Mouse (Mus musculus) hindbrain, embryonic 16.5 days (tissue): ENCODE data around the gene Poldip3. TPM values are rescaled to one million over a fixed set of nuclear protein-coding genes. Genes with fewer than 3 reads are reported as not detected.

Experiments
- ATAC-seq: fragments of 200-750 bp; cut with Nextera tagmentation; 2 replicates; pipeline ENCODE4 v1.8.0; 2017; ENCODE audit warnings: moderate TSS enrichment, moderate library complexity
- H3K27ac ChIP-seq: fragments of 300-500 bp; sonication (generic); 2 replicates; pipeline ENCODE4 v1.5.1; 2014; ENCODE audit warnings: low read depth, mild to moderate bottlenecking, control low read depth, low read length, moderate library complexity
- H3K27me3 ChIP-seq: fragments of 300-500 bp; sonication (generic); replicated peaks from 2 replicates; pipeline ENCODE4 v1.6.1; 2014; ENCODE audit warnings: low read length; ENCODE audit not compliant: control insufficient read depth, insufficient read depth
- H3K36me3 ChIP-seq: fragments of 300-500 bp; sonication (generic); 2 replicates; pipeline ENCODE4 v1.6.1; 2014; ENCODE audit warnings: mild to moderate bottlenecking, low read length, moderate library complexity, mixed read lengths; ENCODE audit not compliant: control insufficient read depth, insufficient read depth
- H3K4me1 ChIP-seq: fragments of 300-500 bp; sonication (generic); 2 replicates; pipeline ENCODE4 v1.6.1; 2014; ENCODE audit warnings: low read depth, low read length; ENCODE audit not compliant: control insufficient read depth, insufficient read depth
- H3K4me2 ChIP-seq: fragments of 300-500 bp; sonication (generic); 2 replicates; pipeline ENCODE4 v1.6.1; 2014; ENCODE audit warnings: mild to moderate bottlenecking, low read length, control low read depth, moderate library complexity
- H3K4me3 ChIP-seq: fragments of 300-500 bp; sonication (generic); 2 replicates; pipeline ENCODE4 v1.5.1; 2014; ENCODE audit warnings: mild to moderate bottlenecking, low read length, control low read depth, moderate library complexity
- H3K9ac ChIP-seq: fragments of 300-500 bp; sonication (generic); 2 replicates; pipeline ENCODE4 v1.6.1; 2014; ENCODE audit warnings: low read depth, mild to moderate bottlenecking, control low read depth, low read length, moderate library complexity
- H3K9me3 ChIP-seq: fragments of 300-500 bp; sonication (generic); 2 replicates; pipeline ENCODE4 v1.6.1; 2014; ENCODE audit warnings: mild to moderate bottlenecking, low read length, moderate library complexity; ENCODE audit not compliant: control insufficient read depth
- WGBS: fragments of 180-500 bp; shearing (Covaris S2); extraction: QIAGEN DNeasy Blood & Tissue Kit; methylation state at CpG from one replicate; pipeline ENCODE4 v1.1.7; 2014; 5-methylcytosine and 5-hydroxymethylcytosine counted together
- polyA plus RNA-seq: library from polyadenylated mRNA; unstranded; fragments of >200 nt; fragmentation: Nextera tagmentation; extraction: Ambion mirVana; gene quantifications from 2 replicates; pipeline ENCODE4 v1.2.1, GENCODE M21; 2015

Gene Poldip3
- polyA plus RNA-seq, 1 experiment from 2014 or later = 122 TPM

DNA sequence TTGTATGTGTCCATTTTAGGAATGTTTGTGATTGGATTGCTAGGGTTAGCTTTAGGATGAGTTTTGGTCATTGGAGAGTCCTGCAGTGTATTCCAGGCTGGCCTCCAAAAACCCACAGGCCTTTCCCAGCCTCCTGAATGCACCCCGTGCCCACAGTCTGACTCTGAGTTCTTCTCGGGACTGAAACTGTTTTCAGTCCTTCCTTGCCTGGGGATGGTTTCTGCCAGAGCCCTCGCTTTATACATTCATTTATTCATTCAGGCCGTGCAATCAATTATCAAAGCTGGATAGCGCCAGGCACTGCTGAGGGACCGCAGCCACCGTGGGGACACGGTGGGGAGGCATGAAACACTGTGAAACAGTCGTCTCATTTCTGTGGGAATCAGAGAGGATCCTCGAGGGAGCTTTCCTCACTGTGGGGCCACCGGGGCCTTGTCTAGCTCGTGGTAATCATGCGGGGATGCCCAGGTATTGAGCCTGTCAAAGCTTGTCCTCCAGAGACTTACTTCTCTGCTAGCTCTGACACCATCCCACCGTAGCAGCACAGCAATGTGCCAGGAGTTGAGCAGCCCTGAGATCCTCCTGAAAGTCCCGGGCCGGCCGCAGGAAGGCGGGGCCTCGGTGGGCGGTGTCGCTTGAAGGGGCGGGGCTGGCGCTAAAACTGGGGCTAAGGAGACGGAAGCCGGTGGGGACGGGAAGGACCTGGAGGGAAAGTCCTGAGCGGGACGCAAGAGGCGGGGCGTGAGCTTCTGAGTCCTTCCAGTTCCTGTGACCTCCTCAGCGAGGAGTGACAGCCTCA, 49.5 kb downstream of the Poldip3 start:
- peak overlapping the region; percentile 57 for H3K9ac ChIP-seq
- WGBS = 2% methylated on average over 31 of the region's 31 CpGs
- no peaks in the 10 kb centered on the region for H3K9me3 ChIP-seq
- peaks cover 4% of the 10 kb centered on the region; the same call in 1 of the 2 replicates for H3K27me3 ChIP-seq
- H3K4me2 ChIP-seq = peak overlapping the region; percentile 55
- no peak overlapping the region for H3K27ac ChIP-seq
- peaks cover 12% of the 10 kb centered on the region for H3K4me1 ChIP-seq
- no peaks in the 10 kb centered on the region for H3K36me3 ChIP-seq
- H3K4me3 ChIP-seq = peak overlapping the region; percentile 38
- peak; percentile 81 for ATAC-seq

DNA sequence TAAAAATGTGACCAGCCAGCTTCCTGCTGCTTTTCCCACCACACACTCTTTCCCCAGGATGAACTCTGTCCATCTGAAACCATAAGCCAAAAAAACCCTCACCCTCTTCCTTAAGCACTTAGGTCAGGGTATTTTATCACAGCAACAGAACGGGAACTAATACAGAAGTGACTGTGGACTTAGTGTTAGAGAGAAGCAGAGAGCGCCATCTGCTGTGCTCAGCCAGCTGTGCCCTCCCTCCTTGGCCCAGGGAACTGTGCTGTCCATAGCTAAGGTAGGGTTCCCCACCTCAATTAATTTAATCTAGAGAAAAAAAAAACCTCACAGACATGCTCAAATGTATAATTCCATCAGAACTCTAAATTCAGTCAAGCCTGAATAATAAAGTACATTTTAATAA, 53.2 kb downstream of the Poldip3 start:
- no peak overlapping the region for H3K4me2 ChIP-seq
- H3K9ac ChIP-seq = no peak overlapping the region
- no peak for ATAC-seq
- H3K4me3 ChIP-seq = no peak overlapping the region
- no peaks in the 10 kb centered on the region for H3K9me3 ChIP-seq
- H3K27me3 ChIP-seq = peaks cover 4% of the 10 kb centered on the region; the same call in 1 of the 2 replicates
- H3K4me1 ChIP-seq = peaks cover 12% of the 10 kb centered on the region
- WGBS = 37% methylated on average over 2 of the region's 2 CpGs
- H3K27ac ChIP-seq = no peak overlapping the region
- no peaks in the 10 kb centered on the region for H3K36me3 ChIP-seq

DNA sequence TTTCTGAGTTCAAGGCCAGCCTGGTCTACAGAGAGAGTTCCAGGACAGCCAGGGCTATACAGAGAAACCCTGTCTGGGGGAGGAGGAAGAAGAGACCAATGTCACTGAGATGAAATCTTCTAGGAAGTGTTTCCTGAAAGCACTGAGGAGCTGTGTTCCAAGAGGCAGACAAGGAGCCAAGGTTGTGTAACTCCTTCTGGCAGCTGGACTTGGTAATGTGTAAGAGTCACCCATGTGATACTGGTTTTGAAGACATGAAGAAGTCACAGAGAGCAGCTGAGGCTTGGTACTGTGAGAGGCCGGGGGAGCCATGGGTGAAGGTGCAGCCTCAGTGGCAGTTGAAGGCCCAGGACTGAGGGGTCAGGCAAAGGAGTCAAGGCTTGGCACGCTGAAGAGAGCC, 55.5 kb downstream of the Poldip3 start:
- H3K36me3 ChIP-seq = no peaks in the 10 kb centered on the region
- peaks cover 4% of the 10 kb centered on the region; the same call in 1 of the 2 replicates for H3K27me3 ChIP-seq
- no peaks in the 10 kb centered on the region for H3K9me3 ChIP-seq
- WGBS = 86% methylated on average over 2 of the region's 2 CpGs
- H3K27ac ChIP-seq = no peak overlapping the region
- no peak overlapping the region for H3K4me2 ChIP-seq
- ATAC-seq = no peak
- no peak overlapping the region for H3K9ac ChIP-seq
- no peak overlapping the region for H3K4me3 ChIP-seq
- H3K4me1 ChIP-seq = peaks cover 7% of the 10 kb centered on the region

DNA sequence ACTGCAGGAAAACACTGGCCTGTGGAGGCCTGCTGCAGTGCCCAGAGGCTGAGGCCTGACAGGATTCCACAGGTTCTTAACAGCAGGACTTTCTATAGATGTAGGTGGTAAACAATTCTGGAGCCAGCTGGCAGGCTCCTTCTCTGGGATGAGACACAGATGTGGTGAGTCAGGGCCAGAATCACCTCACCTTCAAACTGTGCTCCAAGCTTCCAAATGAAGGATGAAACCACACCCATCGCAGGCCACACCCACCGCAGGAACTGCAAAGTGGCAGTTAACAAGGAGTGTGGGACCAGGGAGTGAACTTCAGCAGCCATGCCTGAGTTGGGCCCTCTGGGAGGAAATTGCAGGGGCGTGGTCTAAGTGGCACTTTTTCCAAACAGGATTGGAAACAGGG, 58.3 kb downstream of the Poldip3 start:
- no peak overlapping the region for H3K4me2 ChIP-seq
- ATAC-seq = no peak
- H3K36me3 ChIP-seq = no peaks in the 10 kb centered on the region
- WGBS = 48% methylated on average over 3 of the region's 3 CpGs
- H3K9me3 ChIP-seq = no peaks in the 10 kb centered on the region
- H3K4me1 ChIP-seq = peaks cover 7% of the 10 kb centered on the region
- no peak overlapping the region for H3K9ac ChIP-seq
- no peak overlapping the region for H3K4me3 ChIP-seq
- no peaks in the 10 kb centered on the region for H3K27me3 ChIP-seq
- no peak overlapping the region for H3K27ac ChIP-seq

DNA sequence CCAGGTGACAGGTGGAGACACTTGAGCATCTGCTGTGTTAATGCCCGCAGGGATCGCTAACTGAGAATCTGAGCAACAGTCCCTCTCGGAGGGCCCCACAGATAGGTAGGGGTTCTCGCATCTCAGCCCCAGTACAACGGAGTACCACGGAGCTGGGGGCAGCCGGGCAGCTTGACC, 59.9 kb downstream of the Poldip3 start, which contains the start of gene Serhl:
TSS of gene Serhl (plus strand) at position 78 of the 177 bp plus-strand sequence.
- H3K36me3 ChIP-seq = no peaks in the 10 kb centered on the region
- no peak for ATAC-seq
- H3K4me3 ChIP-seq = no peak within 1 kb of the TSS
- H3K9me3 ChIP-seq = no peaks in the 10 kb centered on the region
- 15% methylated on average over 7 of the region's 7 CpGs for WGBS
- no peak within 1 kb of the TSS for H3K9ac ChIP-seq
- no peak within 1 kb of the TSS for H3K27ac ChIP-seq
- H3K4me1 ChIP-seq = peaks cover 10% of the 10 kb centered on the region
- H3K4me2 ChIP-seq = peak within 1 kb of the TSS; percentile 34
- no peaks in the 10 kb centered on the region for H3K27me3 ChIP-seq

DNA sequence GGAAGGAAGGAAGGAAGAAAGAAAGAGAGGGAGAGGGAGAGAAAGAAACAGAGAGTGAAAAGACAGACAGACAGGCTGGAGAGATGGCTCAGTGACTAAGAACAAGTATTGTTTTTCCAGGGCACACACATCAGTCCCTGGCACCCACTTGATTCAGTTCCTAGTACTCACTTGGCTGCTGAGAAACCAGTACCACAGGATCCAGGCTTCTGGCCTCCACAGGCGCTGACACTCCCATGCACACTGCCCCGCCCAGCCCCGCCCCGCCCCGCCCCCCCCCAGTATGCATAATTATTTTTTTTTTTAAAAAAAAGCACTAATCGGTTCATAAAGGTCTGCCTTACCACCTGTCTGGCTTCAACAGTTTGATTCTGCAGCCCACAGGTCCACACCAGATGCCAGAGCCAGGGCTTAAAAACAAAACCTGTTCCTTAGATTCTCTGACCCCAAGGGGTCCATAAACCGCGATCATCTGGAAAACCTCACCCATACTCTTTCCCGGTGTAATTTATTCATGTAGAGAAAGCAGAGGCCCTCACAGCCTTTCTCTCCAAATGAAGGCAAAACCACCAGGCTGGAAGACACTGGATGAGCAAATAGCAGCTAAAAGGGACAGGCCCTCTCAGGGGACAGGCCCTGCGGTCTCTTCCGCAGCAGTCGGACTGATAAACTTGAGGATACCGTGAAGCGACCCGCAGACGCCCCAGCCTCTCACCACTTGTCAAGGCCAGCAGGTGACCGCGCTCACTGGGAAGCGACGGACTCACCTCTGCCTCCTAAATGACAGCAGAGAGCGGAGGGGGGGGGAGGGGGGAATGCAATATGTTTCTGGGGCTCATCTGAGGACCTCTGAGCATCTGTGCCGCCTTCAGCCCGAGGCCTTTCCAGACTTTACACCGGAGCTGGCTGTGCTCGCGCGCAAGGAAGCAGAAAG, 60.4 kb downstream of the Poldip3 start:
- H3K9me3 ChIP-seq = no peaks in the 10 kb centered on the region
- no peaks in the 10 kb centered on the region for H3K27me3 ChIP-seq
- peak overlapping the region; percentile 34 for H3K4me2 ChIP-seq
- no peak overlapping the region for H3K4me3 ChIP-seq
- H3K27ac ChIP-seq = no peak overlapping the region
- no peak for ATAC-seq
- H3K4me1 ChIP-seq = peaks cover 15% of the 10 kb centered on the region
- WGBS = 9% methylated on average over 24 of the region's 27 CpGs
- no peaks in the 10 kb centered on the region for H3K36me3 ChIP-seq
- H3K9ac ChIP-seq = no peak overlapping the region

DNA sequence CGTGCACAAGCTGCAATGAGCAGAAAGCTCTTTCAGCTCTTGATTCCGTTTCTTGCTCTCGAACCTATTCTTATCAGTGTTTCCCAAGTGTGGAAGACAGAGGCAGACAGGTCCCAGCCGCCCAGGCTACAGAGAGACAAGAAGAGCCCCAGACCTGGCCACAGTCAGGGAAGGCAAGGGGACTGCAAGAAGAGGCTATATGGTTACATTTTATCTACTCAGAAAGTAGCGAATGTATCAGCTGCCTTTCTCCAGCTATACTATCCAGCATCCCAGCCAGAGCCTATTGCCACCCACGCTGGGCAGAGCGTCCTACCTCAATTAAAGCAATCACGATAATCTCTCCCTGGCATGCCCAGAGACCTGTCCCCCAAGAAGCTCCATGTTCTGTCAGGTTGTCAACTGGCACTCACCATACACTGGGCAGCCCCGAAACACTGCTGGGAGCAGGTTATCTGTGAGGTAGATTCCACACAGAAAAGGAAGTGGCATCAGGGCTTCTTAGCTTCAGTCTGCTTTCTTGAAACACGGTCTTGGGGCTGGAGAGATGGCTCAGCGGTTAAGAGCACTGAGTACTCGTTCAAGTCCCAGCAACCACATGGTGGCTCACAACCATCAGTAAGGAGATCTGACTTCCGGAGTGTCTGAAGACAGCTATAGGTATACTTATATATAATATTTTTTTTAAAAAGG, 62.4 kb downstream of the Poldip3 start:
- 84% methylated on average over 13 of the region's 13 CpGs for WGBS
- no peak overlapping the region for H3K9ac ChIP-seq
- no peak overlapping the region for H3K4me2 ChIP-seq
- ATAC-seq = no peak
- H3K4me3 ChIP-seq = no peak overlapping the region
- H3K27ac ChIP-seq = no peak overlapping the region
- no peaks in the 10 kb centered on the region for H3K9me3 ChIP-seq
- no peaks in the 10 kb centered on the region for H3K27me3 ChIP-seq
- H3K36me3 ChIP-seq = no peaks in the 10 kb centered on the region
- peaks cover 15% of the 10 kb centered on the region for H3K4me1 ChIP-seq

DNA sequence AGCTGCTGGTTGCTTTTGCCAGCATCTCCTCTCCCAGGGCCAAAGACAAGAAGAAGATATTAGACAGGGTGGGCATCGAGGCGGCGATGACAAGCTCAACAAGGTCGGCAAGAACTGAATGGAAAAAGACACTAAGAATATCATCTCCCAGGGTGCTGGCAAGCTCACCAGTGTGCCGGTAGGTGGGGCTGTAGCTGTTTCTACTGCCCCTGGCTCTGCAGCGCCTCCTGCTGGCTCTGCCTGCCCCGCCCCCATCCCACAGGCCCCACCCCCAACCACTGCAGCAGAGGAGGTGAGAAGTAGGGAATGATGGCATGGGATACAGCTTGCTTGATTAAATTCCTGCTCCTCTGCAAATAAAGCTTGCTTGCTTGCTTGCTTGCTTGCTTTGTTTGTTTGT, 63.3 kb downstream of the Poldip3 start:
- Histone ChIP-seq H3K27ac (no peak overlapping the region), H3K9me3 (no peaks in the 10 kb centered on the region), H3K4me1 (peaks cover 15% of the 10 kb centered on the region), H3K4me3 (no peak overlapping the region), H3K9ac (no peak overlapping the region), H3K4me2 (no peak overlapping the region), H3K36me3 (no peaks in the 10 kb centered on the region), H3K27me3 (no peaks in the 10 kb centered on the region)
- 32% methylated on average over 7 of the region's 7 CpGs for WGBS
- ATAC-seq = no peak
